Mouse (Mus musculus): ENCODE measurements around the gene Cdc34. TPM values are rescaled to one million over a fixed set of nuclear protein-coding genes. Genes with fewer than 3 reads are reported as not detected.

Gene Cdc34
- polyA plus RNA-seq, 1 experiment from 2014 or later, result 151 TPM

DNA sequence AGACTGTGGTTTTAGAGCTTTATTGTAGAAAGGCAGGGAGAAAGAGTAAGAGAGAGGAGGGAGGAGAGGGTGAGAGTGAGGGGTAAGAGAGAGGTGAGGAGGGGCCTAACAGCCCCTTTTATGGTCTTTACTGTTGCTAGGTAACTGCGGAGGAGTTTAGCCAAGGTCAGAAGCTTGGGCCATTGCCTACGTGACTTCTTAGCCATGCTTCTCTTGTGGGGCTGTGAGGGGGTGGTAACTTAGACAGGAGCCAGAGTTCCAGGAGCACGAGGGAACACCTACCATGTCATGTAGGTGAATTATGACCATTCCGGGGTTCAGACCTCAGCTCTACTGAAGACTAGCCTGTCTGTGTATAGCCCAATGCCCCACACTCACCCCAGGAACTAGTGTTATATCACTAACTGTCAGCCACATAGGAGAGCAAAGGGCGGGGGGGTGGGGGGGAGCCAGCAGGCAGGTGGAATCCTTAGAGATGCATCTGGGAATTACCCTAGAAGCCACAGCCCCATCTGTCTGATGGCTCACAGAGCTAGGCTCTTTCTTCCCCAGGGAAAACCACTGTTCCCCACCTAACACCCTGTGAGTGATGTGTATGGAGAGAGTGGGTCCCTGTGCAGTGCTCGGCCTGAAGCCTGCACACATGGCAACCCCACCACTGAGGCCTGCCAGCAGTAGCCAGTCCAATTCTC, 10.5 kb upstream of the Cdc34 start:
- 73% methylated on average over 6 of the region's 6 CpGs for WGBS
- no peak overlapping the region for H3K4me2 ChIP-seq
- H3K36me3 ChIP-seq, result peaks cover 21% of the 10 kb centered on the region
- no peak overlapping the region for H3K27ac ChIP-seq (ENCODE audit: poor library complexity, severe bottlenecking)
- H3K4me3 ChIP-seq, result no peak overlapping the region
- H3K9me3 ChIP-seq (replicated peaks), result no peaks in the 10 kb centered on the region
- ATAC-seq (ENCODE audit: insufficient number of reproducible peaks, low FRiP score), result no peak
- H3K27me3 ChIP-seq (replicated peaks), result peaks cover 7% of the 10 kb centered on the region; the same call in 1 of the 2 replicates
- peaks cover 21% of the 10 kb centered on the region for H3K4me1 ChIP-seq (replicated peaks)
- H3K9ac ChIP-seq, result no peak overlapping the region

DNA sequence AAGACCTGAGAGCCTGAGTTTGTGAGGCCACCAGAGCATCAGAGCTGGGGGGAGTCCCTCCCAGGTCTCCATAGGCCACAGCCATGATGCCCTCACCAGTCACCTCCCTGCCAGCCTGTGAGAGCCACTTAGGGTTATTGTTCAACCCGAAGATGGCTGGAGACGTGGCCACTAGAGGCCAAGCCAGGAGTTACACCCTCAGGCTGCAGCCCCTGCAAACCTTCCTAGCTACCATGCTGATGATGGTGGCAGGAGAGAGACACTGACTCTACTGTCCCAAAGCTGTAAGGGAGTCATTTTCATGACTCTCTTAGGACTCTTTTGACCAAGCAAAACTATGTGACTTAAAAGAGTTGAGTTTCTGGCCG, 9.9 kb upstream of the Cdc34 start:
- H3K9ac ChIP-seq, result no peak overlapping the region
- H3K4me1 ChIP-seq (replicated peaks), result peaks cover 21% of the 10 kb centered on the region
- 65% methylated on average over 3 of the region's 3 CpGs for WGBS
- H3K36me3 ChIP-seq, result peaks cover 21% of the 10 kb centered on the region
- peaks cover 6% of the 10 kb centered on the region; the same call in 1 of the 2 replicates for H3K27me3 ChIP-seq (replicated peaks)
- no peak overlapping the region for H3K4me2 ChIP-seq
- ATAC-seq (ENCODE audit: insufficient number of reproducible peaks, low FRiP score), result no peak
- H3K4me3 ChIP-seq, result no peak overlapping the region
- H3K9me3 ChIP-seq (replicated peaks), result no peaks in the 10 kb centered on the region
- no peak overlapping the region for H3K27ac ChIP-seq (ENCODE audit: poor library complexity, severe bottlenecking)

DNA sequence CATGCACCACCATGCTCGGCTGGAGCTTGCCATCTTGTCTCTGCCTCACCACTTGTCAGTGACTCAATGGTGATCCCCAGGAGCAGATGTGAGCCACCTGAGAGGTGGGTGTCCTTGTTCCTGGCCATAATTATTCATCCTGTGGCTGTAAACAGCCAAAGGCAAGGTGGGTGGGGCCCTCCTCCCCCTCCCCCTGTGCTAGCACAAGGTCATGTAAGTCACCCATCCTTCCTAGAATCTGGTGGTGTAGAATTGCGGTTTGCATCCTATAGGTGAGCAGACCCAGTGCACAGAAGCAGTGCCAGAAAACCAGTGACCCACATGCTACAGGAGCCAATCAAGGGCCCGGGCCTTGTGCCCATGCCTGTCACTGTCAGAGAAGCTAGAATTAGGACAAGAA, 8.9 kb upstream of the Cdc34 start:
- Histone ChIP-seq H3K4me3 (no peak overlapping the region), H3K9me3 (replicated peaks) (no peaks in the 10 kb centered on the region), H3K4me2 (no peak overlapping the region), H3K9ac (no peak overlapping the region), H3K4me1 (replicated peaks) (peaks cover 21% of the 10 kb centered on the region), H3K27ac (ENCODE audit: poor library complexity, severe bottlenecking) (no peak overlapping the region), H3K36me3 (peaks cover 21% of the 10 kb centered on the region), H3K27me3 (replicated peaks) (peaks cover 6% of the 10 kb centered on the region; the same call in 1 of the 2 replicates)
- 81% methylated on average over 3 of the region's 3 CpGs for WGBS
- ATAC-seq (ENCODE audit: insufficient number of reproducible peaks, low FRiP score), result no peak

- peaks cover 6% of the 10 kb centered on the region; the same call in 1 of the 2 replicates for H3K27me3 ChIP-seq (replicated peaks)
- H3K36me3 ChIP-seq, result peaks cover 21% of the 10 kb centered on the region
- H3K4me2 ChIP-seq, result peak overlapping the region; percentile 11
- ATAC-seq (ENCODE audit: insufficient number of reproducible peaks, low FRiP score), result no peak
- H3K9me3 ChIP-seq (replicated peaks), result no peaks in the 10 kb centered on the region
- H3K4me3 ChIP-seq, result no peak overlapping the region
- H3K4me1 ChIP-seq (replicated peaks), result peaks cover 15% of the 10 kb centered on the region
- no peak overlapping the region for H3K9ac ChIP-seq
- 42% methylated on average over 44 of the region's 44 CpGs for WGBS
- H3K27ac ChIP-seq (ENCODE audit: poor library complexity, severe bottlenecking), result no peak overlapping the region
These were observed 6.5 kb upstream of the Cdc34 start for GRCm38 (mm10) chr10:79675346-79676035.

DNA sequence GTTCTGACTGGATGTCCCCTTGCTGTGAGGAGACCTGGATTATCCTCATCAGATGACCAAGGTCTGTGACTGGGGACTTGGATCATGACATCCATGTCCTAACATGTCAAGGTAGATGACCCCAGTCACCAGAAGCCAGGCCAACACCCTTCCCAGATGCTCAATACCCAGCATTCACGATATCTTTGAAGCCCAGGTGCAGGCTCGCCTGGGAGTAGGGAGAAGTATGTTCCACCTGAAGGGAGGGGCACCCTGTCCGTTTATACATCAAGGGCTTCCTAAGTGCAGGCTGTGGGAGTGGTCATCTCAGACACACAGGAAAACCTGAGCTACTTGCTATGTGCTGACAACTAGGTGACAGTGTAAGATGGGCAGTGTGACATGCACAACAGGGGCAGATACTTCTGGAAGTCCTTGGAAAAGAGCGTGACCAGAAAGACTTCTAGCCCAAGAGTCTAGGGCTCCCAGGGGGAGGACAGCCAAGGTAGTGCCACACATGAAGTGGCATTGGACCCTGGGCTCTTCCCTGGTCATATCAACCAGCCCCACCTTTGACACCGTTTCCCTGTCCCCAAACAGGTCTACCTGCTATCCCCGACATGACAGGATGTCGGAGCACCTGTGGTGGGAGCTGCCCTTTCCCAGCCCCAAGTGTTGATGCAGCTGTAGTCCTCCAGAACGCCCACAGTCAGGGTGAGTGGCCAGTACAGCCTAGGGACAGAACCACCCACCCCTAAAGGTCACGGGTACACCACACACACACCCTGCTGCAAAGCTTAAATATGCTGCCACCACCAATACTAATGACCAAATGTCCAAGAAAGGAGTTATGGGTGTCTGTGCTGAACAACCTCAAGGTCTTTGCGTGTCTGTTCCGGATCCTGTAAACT, 1.1 kb upstream of the Cdc34 start:
- Histone ChIP-seq H3K4me1 (replicated peaks) (peaks cover 40% of the 10 kb centered on the region), H3K27ac (ENCODE audit: poor library complexity, severe bottlenecking) (peak overlapping the region; percentile 81), H3K4me2 (peak overlapping the region; percentile 71), H3K9ac (peak overlapping the region; percentile 42; the same call in 1 of the 2 replicates), H3K36me3 (peaks cover 26% of the 10 kb centered on the region), H3K9me3 (replicated peaks) (no peaks in the 10 kb centered on the region), H3K4me3 (peak overlapping the region; percentile 81), H3K27me3 (replicated peaks) (peaks cover 2% of the 10 kb centered on the region; the same call in 1 of the 2 replicates)
- 31% methylated on average over 11 of the region's 11 CpGs for WGBS
- peak; percentile 17; the same call in 1 of the 2 replicates for ATAC-seq (ENCODE audit: insufficient number of reproducible peaks, low FRiP score)

DNA sequence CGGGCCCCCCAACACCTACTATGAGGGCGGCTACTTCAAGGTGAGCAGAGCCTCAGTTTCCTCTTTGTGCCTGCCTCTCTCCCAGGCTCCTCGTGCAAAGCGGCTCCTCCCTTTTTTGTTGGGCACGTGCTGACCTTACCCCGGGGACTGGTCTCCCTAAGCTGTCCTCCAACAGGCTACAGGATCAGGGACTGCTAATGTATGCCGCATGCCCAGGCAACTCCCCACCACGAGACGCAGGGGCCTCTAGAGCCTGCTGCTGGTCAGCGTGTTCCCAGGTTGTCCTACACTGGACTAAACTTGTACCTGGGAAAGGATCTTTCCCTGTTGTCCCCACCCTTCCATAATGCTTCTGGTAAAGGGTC, 538 bp downstream of the Cdc34 start:
- Histone ChIP-seq H3K4me3 (peak overlapping the region; percentile 81), H3K36me3 (peaks cover 40% of the 10 kb centered on the region)

DNA sequence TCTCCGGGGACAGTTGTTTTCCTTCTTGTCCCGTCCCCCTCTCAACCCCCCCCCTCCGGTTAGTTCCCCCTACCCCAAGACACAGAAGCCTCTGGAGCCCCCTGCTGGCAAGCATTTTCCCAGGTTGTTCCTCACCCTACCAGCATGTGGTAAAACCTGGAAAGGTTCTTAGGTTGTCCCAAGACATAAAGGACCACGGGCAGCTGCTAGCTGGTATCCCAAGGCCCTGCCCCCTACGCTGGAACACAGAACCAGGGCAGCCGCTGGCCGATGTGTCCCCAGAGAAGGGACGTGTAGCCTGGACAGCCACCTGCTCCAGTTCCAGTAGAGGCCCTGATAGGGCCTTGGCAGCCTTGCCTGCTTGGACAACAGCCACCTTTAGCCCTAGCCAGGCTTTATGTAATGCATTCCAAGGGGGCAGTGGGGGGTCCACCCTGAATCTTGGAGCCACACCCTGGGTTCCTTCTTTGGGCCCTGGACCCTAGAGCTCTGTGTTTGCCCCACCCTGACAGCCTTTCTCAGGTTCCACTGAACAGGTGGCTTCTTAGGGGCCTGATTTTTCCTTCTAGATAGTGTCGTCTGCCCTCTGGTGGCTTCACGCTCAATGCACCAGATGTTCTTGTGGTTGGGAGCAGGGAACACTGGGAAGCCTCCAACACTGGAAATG, 1.1 kb downstream of the Cdc34 start:
- H3K9me3 ChIP-seq (replicated peaks), result no peaks in the 10 kb centered on the region
- peak overlapping the region; percentile 81 for H3K27ac ChIP-seq (ENCODE audit: poor library complexity, severe bottlenecking)
- H3K27me3 ChIP-seq (replicated peaks), result no peaks in the 10 kb centered on the region
- ATAC-seq (ENCODE audit: insufficient number of reproducible peaks, low FRiP score), result no peak
- peak overlapping the region; percentile 92 for H3K4me2 ChIP-seq
- H3K4me1 ChIP-seq (replicated peaks), result peaks cover 54% of the 10 kb centered on the region
- peak overlapping the region; percentile 88 for H3K9ac ChIP-seq
- WGBS, result 6% methylated on average over 10 of the region's 10 CpGs
- peaks cover 45% of the 10 kb centered on the region for H3K36me3 ChIP-seq
- peak overlapping the region; percentile 81 for H3K4me3 ChIP-seq

More for the DNA sequence above, 538 bp downstream of the Cdc34 start:
- peak overlapping the region; percentile 88 for H3K9ac ChIP-seq
- H3K27me3 ChIP-seq (replicated peaks), result no peaks in the 10 kb centered on the region
- peaks cover 53% of the 10 kb centered on the region for H3K4me1 ChIP-seq (replicated peaks)
- peak overlapping the region; percentile 81 for H3K27ac ChIP-seq (ENCODE audit: poor library complexity, severe bottlenecking)
- peak overlapping the region; percentile 92 for H3K4me2 ChIP-seq
- no peak for ATAC-seq (ENCODE audit: insufficient number of reproducible peaks, low FRiP score)
- WGBS, result under 1% methylated on average over 10 of the region's 10 CpGs
- no peaks in the 10 kb centered on the region for H3K9me3 ChIP-seq (replicated peaks)

DNA sequence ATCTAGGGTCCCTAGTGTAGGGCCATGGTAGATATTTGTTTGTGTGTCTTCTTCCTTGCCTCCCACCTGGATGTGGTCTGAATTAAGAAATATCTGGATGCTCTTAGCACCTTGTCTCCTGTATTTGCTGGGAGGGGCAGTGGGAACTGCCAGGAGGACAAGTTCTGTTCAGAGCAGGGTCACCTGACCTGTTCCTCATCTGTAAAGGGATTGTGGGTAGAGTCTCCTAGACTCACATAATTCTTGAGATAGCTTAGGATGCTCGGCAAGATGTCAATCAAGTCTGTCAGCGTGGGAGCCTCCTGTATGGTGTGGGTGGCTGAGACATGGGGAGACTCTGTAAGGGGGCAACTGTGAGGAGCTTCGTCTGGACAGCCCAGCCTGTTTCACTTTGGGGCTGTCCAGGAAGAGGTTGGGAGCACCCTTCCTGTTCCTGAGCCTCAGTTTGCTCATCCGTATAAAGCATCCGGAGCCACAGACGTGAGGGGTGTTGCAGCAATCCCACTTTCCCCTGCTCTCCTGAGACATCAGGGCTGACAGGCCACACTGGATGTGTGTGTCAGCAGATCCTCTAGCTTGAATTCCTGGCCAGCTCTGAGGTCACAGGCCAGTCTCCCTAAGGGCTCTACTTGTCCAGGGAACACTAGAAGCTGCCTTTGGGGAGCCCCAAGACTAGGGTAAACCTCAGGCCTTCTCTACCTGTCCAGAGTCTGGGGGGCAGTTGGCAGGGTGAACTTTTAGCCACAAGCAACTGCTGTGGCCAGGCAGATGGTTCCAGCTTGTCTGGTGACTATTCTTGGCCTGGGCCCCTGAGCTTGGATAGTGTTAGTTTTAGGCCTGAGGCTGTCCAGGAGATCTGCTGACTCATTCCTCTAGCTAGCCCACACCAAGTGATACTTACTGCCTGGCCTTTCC, 2.0 kb downstream of the Cdc34 start:
- H3K4me1 ChIP-seq (replicated peaks), result peaks cover 54% of the 10 kb centered on the region
- H3K9ac ChIP-seq, result peak overlapping the region; percentile 88
- no peaks in the 10 kb centered on the region for H3K9me3 ChIP-seq (replicated peaks)
- H3K36me3 ChIP-seq, result peaks cover 54% of the 10 kb centered on the region
- 77% methylated on average over 6 of the region's 6 CpGs for WGBS
- ATAC-seq (ENCODE audit: insufficient number of reproducible peaks, low FRiP score), result no peak
- H3K4me2 ChIP-seq, result peak overlapping the region; percentile 92
- no peaks in the 10 kb centered on the region for H3K27me3 ChIP-seq (replicated peaks)
- peak overlapping the region; percentile 50; the same call in 1 of the 2 replicates for H3K27ac ChIP-seq (ENCODE audit: poor library complexity, severe bottlenecking)
- H3K4me3 ChIP-seq, result peak overlapping the region; percentile 81

- Histone ChIP-seq H3K27ac (ENCODE audit: poor library complexity, severe bottlenecking) (peak overlapping the region; percentile 50; the same call in 1 of the 2 replicates), H3K4me2 (0 out of 2 replicates have a peak overlapping the region, but pooled peaks have one; percentile 92), H3K36me3 (peaks cover 59% of the 10 kb centered on the region), H3K9ac (0 out of 2 replicates have a peak overlapping the region, but pooled peaks have one; percentile 88), H3K4me1 (replicated peaks) (peaks cover 54% of the 10 kb centered on the region), H3K27me3 (replicated peaks) (no peaks in the 10 kb centered on the region), H3K4me3 (no peak overlapping the region), H3K9me3 (replicated peaks) (no peaks in the 10 kb centered on the region)
- no peak for ATAC-seq (ENCODE audit: insufficient number of reproducible peaks, low FRiP score)
- WGBS, result 93% methylated on average over 25 of the region's 25 CpGs
These were observed 3.0 kb downstream of the Cdc34 start for GRCm38 (mm10) chr10:79684770-79685600.

All from heart, embryonic 12.5 days (tissue).